Mouse (Mus musculus): ENCODE data around the gene Msi2.

DNA sequence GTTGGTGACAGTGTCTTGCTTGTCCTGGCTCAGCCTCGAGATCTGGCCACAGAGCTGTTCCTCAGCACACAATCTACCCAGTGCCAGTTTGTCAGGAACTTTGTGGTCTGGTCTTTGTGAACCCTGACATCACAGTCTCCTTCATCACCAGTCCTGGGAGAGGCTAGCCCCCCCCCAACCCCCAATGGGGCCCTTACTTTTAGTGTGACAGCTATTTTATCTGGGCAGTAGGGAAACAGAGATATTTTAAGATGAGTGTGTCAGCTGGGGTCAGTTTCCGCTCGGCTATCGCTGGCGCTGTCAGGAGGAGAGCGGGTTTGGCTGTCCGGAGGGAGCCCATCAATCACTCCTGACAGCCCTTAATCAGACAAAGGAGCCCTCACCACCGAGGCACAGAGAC is 404.8 kb downstream of the Msi2 start:
- TF ChIP-seq CTCF (IDR thresholded peaks at IDR 0.05; ENCODE audit: low read depth) (no peak), EP300 (IDR thresholded peaks at IDR 0.05; ENCODE audit: low read depth) (no peak)
